Mouse (Mus musculus) lung, postnatal 25 days (tissue): ENCODE results near the gene Mobp.

Experiments used
- DNase-seq: peaks from one replicate; pipeline ENCODE4 v3.0.0; 2022; ENCODE audit warnings: low spot score

Gene Mobp

GRCm38 (mm10) chr9:120210865-120211264, 61.4 kb downstream of the Mobp start:
- no peak for DNase-seq

- no peak for DNase-seq
Observed at GRCm38 (mm10) chr9:120212936-120213335, 63.4 kb downstream of the Mobp start.

- DNase-seq = no peak
Observed at GRCm38 (mm10) chr9:120214978-120215495, 65.5 kb downstream of the Mobp start.

- DNase-seq = no peak
Observed at GRCm38 (mm10) chr9:120219411-120219810, 69.9 kb downstream of the Mobp start.
